Mouse (Mus musculus): ENCODE results near the gene Inpp4a.

DNA sequence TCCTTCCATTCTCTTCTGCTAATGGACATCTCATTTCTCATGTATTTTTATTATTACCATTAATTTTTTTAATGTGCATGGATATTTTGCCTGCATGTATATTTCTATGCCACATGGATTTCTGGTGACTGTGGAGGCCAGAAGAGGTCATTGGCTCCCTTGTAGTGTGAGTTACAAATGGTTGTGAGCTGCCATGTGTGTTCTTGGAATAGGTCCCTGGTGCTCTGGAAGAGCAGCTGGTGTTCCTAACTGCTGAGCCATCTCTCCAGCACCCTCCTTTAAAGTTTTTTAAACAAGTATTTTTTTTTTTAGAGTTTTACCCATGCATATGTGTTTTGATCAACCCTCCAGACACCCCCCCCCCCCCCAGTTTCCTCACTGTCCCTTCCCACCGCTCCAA, 3.3 kb upstream of the Inpp4a start:
- TF ChIP-seq MYOG (IDR thresholded peaks at IDR 0.05; ENCODE audit: control insufficient read depth, extremely low read depth, insufficient read length) (no peak), MAX (IDR thresholded peaks at IDR 0.05) (no peak), CTCF (IDR thresholded peaks at IDR 0.05; ENCODE audit: control insufficient read depth, insufficient read depth, insufficient read length) (no peak), CEBPB (IDR thresholded peaks at IDR 0.05; ENCODE audit: low read depth) (no peak), FOSL1 (IDR thresholded peaks at IDR 0.05; ENCODE audit: insufficient read depth, low read length, poor library complexity, severe bottlenecking) (no peak), USF1 (IDR thresholded peaks at IDR 0.05; ENCODE audit: low read depth) (no peak), MYOD1 (IDR thresholded peaks at IDR 0.05; ENCODE audit: control insufficient read depth, insufficient read length, low read depth) (no peak)
